Mouse (Mus musculus) midbrain, embryonic 11.5 days (tissue): ENCODE results near the gene Map4k2. TPM values are rescaled to one million over a fixed set of nuclear protein-coding genes. Genes with fewer than 3 reads are reported as not detected.
A peak's percentile ranks its signal among the peaks of the same experiment; 100 is the strongest.

Experiments
- ATAC-seq: fragments of 200-750 bp; cut with Nextera tagmentation; 2 replicates; pipeline ENCODE4 v1.8.0; 2017; ENCODE audit warnings: moderate TSS enrichment, moderate library complexity; ENCODE audit not compliant: low FRiP score
- DNase-seq: peaks from one replicate; pipeline ENCODE4 v3.0.0; 2015; ENCODE audit warnings: low spot score; ENCODE audit errors: missing footprints
- H3K27ac ChIP-seq: fragments of 300-500 bp; sonication (generic); 2 replicates; pipeline ENCODE4 v1.5.1; 2014; ENCODE audit warnings: low read depth, low read length
- H3K27me3 ChIP-seq: fragments of 300-500 bp; sonication (generic); 2 replicates; pipeline ENCODE4 v1.6.1; 2014; ENCODE audit warnings: mild to moderate bottlenecking, low read length, moderate library complexity, mixed read lengths; ENCODE audit not compliant: control insufficient read depth, insufficient read depth
- H3K36me3 ChIP-seq: fragments of 300-500 bp; sonication (generic); 2 replicates; pipeline ENCODE4 v1.6.1; 2014; ENCODE audit warnings: mild to moderate bottlenecking, low read length, moderate library complexity, mixed read lengths; ENCODE audit not compliant: control insufficient read depth, insufficient read depth
- H3K4me1 ChIP-seq: fragments of 300-500 bp; sonication (generic); 2 replicates; pipeline ENCODE4 v1.6.1; 2014; ENCODE audit warnings: low read length; ENCODE audit not compliant: control insufficient read depth, insufficient read depth
- H3K4me2 ChIP-seq: fragments of 300-500 bp; sonication (generic); 2 replicates; pipeline ENCODE4 v1.6.1; 2014; ENCODE audit warnings: mild to moderate bottlenecking, moderate library complexity
- H3K4me3 ChIP-seq: fragments of 300-500 bp; sonication (generic); 2 replicates; pipeline ENCODE4 v1.5.1; 2014; ENCODE audit warnings: low read depth, low read length
- H3K9ac ChIP-seq: fragments of 300-500 bp; sonication (generic); 2 replicates; pipeline ENCODE4 v1.6.1; 2014; ENCODE audit warnings: low read length
- H3K9me3 ChIP-seq: fragments of 300-500 bp; sonication (generic); 2 replicates; pipeline ENCODE4 v1.6.1; 2016; ENCODE audit warnings: low read length; ENCODE audit not compliant: control insufficient read depth
- WGBS: fragments of 180-500 bp; shearing (Covaris S2); extraction: QIAGEN DNeasy Blood & Tissue Kit; methylation state at CpG from one replicate; pipeline ENCODE4 v1.1.7; 2014; 5-methylcytosine and 5-hydroxymethylcytosine counted together
- polyA plus RNA-seq: library from polyadenylated mRNA; unstranded; fragments of >200 nt; fragmentation: Nextera tagmentation; extraction: Ambion mirVana; gene quantifications from 2 replicates; pipeline ENCODE4 v1.2.1, GENCODE M21; 2014

The Map4k2 gene
- polyA plus RNA-seq, 1 experiment from 2014 or later = 8.6 TPM

- peaks cover 11% of the 10 kb centered on the region for H3K4me1 ChIP-seq
- H3K36me3 ChIP-seq = peaks cover 23% of the 10 kb centered on the region
- H3K27me3 ChIP-seq = no peaks in the 10 kb centered on the region
- no peaks in the 10 kb centered on the region for H3K9me3 ChIP-seq
- peak within 1 kb of the TSS; percentile 92 for H3K4me2 ChIP-seq
- ATAC-seq (peak; percentile 97), DNase-seq (peak; percentile 100)
- H3K27ac ChIP-seq = peak within 1 kb of the TSS; percentile 98
- peak within 1 kb of the TSS; percentile 100 for H3K9ac ChIP-seq
- peak within 1 kb of the TSS; percentile 100 for H3K4me3 ChIP-seq
- WGBS = 1% methylated on average over 73 of the region's 85 CpGs
These were observed 22.7 kb downstream of the Map4k2 start, which contains the start of gene Sf1 for GRCm38 (mm10) chr19:6363411-6364240. TSS of gene Sf1 (plus strand) at chr19:6363690.

GRCm38 (mm10) chr19:6364317-6364725, 23.4 kb downstream of the Map4k2 start:
- H3K9me3 ChIP-seq = no peaks in the 10 kb centered on the region
- H3K4me1 ChIP-seq = peaks cover 11% of the 10 kb centered on the region
- DNase-seq = peak; percentile 99
- H3K27ac ChIP-seq = peak overlapping the region; percentile 98
- peak overlapping the region; percentile 92 for H3K4me2 ChIP-seq
- peaks cover 27% of the 10 kb centered on the region for H3K36me3 ChIP-seq
- H3K9ac ChIP-seq = peak overlapping the region; percentile 100
- WGBS = under 1% methylated on average over 55 of the region's 55 CpGs
- H3K4me3 ChIP-seq = peak overlapping the region; percentile 100
- no peak for ATAC-seq
- H3K27me3 ChIP-seq = no peaks in the 10 kb centered on the region

- no peak for DNase-seq
- 3% methylated on average over 2 of the region's 2 CpGs for WGBS
These were observed 23.9 kb downstream of the Map4k2 start for GRCm38 (mm10) chr19:6364842-6365241.

GRCm38 (mm10) chr19:6370175-6370574, 29.2 kb downstream of the Map4k2 start:
- no peak for ATAC-seq
- no peak for DNase-seq
- no peaks in the 10 kb centered on the region for H3K27me3 ChIP-seq
- peaks cover 3% of the 10 kb centered on the region for H3K4me1 ChIP-seq
- H3K4me2 ChIP-seq = no peak overlapping the region
- no peak overlapping the region for H3K27ac ChIP-seq
- H3K9ac ChIP-seq = no peak overlapping the region
- H3K9me3 ChIP-seq = no peaks in the 10 kb centered on the region
- H3K4me3 ChIP-seq = no peak overlapping the region
- 87% methylated on average over 2 of the region's 2 CpGs for WGBS
- H3K36me3 ChIP-seq = peaks cover 70% of the 10 kb centered on the region

More at GRCm38 (mm10) chr19:6364842-6365241, 23.9 kb downstream of the Map4k2 start:
- Histone ChIP-seq H3K27ac (no peak overlapping the region), H3K4me3 (peak overlapping the region; percentile 100), H3K4me1 (peaks cover 11% of the 10 kb centered on the region), H3K36me3 (peaks cover 27% of the 10 kb centered on the region), H3K4me2 (peak overlapping the region; percentile 92), H3K9me3 (no peaks in the 10 kb centered on the region), H3K27me3 (no peaks in the 10 kb centered on the region), H3K9ac (peak overlapping the region; percentile 100)
- no peak for ATAC-seq

GRCm38 (mm10) chr19:6372433-6372832, 31.5 kb downstream of the Map4k2 start:
- no peak overlapping the region for H3K9ac ChIP-seq
- H3K9me3 ChIP-seq = no peaks in the 10 kb centered on the region
- H3K4me1 ChIP-seq = peaks cover 3% of the 10 kb centered on the region; the same call in 1 of the 2 replicates
- ATAC-seq = no peak
- no peak overlapping the region for H3K27ac ChIP-seq
- no peak overlapping the region for H3K4me2 ChIP-seq
- H3K4me3 ChIP-seq = no peak overlapping the region
- no peak for DNase-seq
- peaks cover 76% of the 10 kb centered on the region for H3K36me3 ChIP-seq
- WGBS = 94% methylated on average over 3 of the region's 3 CpGs
- no peaks in the 10 kb centered on the region for H3K27me3 ChIP-seq

- peak; percentile 13; the same call in 1 of the 2 replicates for ATAC-seq
- H3K27me3 ChIP-seq = no peaks in the 10 kb centered on the region
- peak; percentile 98 for DNase-seq
- no peak overlapping the region for H3K4me2 ChIP-seq
- H3K9me3 ChIP-seq = no peaks in the 10 kb centered on the region
- 70% methylated on average over 12 of the region's 12 CpGs for WGBS
- peaks cover 5% of the 10 kb centered on the region; the same call in 1 of the 2 replicates for H3K4me1 ChIP-seq
- H3K4me3 ChIP-seq = no peak overlapping the region
- H3K27ac ChIP-seq = no peak overlapping the region
- H3K36me3 ChIP-seq = peaks cover 71% of the 10 kb centered on the region
- no peak overlapping the region for H3K9ac ChIP-seq
These were observed 32.8 kb downstream of the Map4k2 start for GRCm38 (mm10) chr19:6373539-6374400.

GRCm38 (mm10) chr19:6374571-6374970, 33.6 kb downstream of the Map4k2 start:
- no peak for DNase-seq
- no peak overlapping the region for H3K4me3 ChIP-seq
- WGBS = 98% methylated on average over 10 of the region's 10 CpGs

GRCm38 (mm10) chr19:6375423-6376254, 34.7 kb downstream of the Map4k2 start:
- ATAC-seq (no peak), DNase-seq (no peak)
- H3K9ac ChIP-seq = no peak overlapping the region
- no peaks in the 10 kb centered on the region for H3K27me3 ChIP-seq
- peaks cover 5% of the 10 kb centered on the region; the same call in 1 of the 2 replicates for H3K4me1 ChIP-seq
- no peak overlapping the region for H3K4me2 ChIP-seq
- no peak overlapping the region for H3K4me3 ChIP-seq
- 93% methylated on average over 38 of the region's 42 CpGs for WGBS
- no peaks in the 10 kb centered on the region for H3K9me3 ChIP-seq
- peaks cover 65% of the 10 kb centered on the region for H3K36me3 ChIP-seq
- no peak overlapping the region for H3K27ac ChIP-seq

More at GRCm38 (mm10) chr19:6374571-6374970, 33.6 kb downstream of the Map4k2 start:
- no peak overlapping the region for H3K27ac ChIP-seq
- no peaks in the 10 kb centered on the region for H3K27me3 ChIP-seq
- H3K9me3 ChIP-seq = no peaks in the 10 kb centered on the region
- ATAC-seq = no peak
- H3K4me2 ChIP-seq = no peak overlapping the region
- no peak overlapping the region for H3K9ac ChIP-seq
- peaks cover 5% of the 10 kb centered on the region; the same call in 1 of the 2 replicates for H3K4me1 ChIP-seq
- peaks cover 69% of the 10 kb centered on the region for H3K36me3 ChIP-seq
